Mouse (Mus musculus): ENCODE measurements around the gene Agrn.

GRCm38 (mm10) chr4:156130940-156131339 lies 66.3 kb downstream of the Agrn start:
- TF ChIP-seq CTCF (IDR thresholded peaks at IDR 0.05) (no peak), EP300 (IDR thresholded peaks at IDR 0.05) (no peak)
